Mouse (Mus musculus) C2C12 (cell line): ENCODE measurements around the gene Rnf227.

Experiments used
- CEBPB ChIP-seq: IDR thresholded peaks from one replicate; pipeline ENCODE4 v1.6.1; 2011; ENCODE audit warnings: low read depth, mild to moderate bottlenecking, control low read depth, moderate library complexity
- CTCF ChIP-seq: IDR thresholded peaks from one replicate; pipeline ENCODE4 v1.5.1; 2011; ENCODE audit not compliant: control insufficient read depth, insufficient read depth, insufficient read length
- MAX ChIP-seq: IDR thresholded peaks from one replicate; pipeline ENCODE4 v1.6.1; 2011; ENCODE audit warnings: mild to moderate bottlenecking, control low read depth
- MYOG ChIP-seq: IDR thresholded peaks from one replicate; pipeline ENCODE4 v1.6.1; 2011; ENCODE audit not compliant: control insufficient read depth, insufficient read length; ENCODE audit errors: extremely low read depth
- USF1 ChIP-seq: IDR thresholded peaks from one replicate; pipeline ENCODE4 v1.6.1; 2011; ENCODE audit warnings: low read depth, mild to moderate bottlenecking, control low read depth, moderate library complexity

DNA sequence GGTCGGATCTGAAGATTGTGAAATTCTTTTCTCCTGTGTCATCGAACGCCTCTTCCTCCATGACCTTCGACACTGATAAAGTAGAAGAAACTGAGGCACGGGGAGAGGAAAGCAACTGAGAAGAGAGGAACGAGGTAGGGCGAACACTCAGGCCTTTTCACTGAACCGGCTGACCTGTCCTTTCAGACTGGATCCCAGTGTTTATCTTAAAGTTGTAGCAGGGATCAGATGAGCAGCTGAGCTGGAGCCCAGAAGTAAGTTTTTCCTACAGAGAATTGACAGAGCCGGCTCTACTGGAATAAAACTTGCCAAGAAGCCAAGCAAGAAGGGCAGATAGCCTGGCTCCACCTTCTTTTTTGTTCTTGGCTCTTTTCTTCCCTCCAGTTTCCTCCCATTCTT, 30.6 kb downstream of the Rnf227 start:
- no peak for TF ChIP-seq MAX
- TF ChIP-seq MYOG: no peak
- TF ChIP-seq CTCF: no peak
- TF ChIP-seq USF1: no peak
- no peak for TF ChIP-seq CEBPB
